Mouse (Mus musculus): ENCODE results near the gene Elmod1. TPM values are rescaled to one million over a fixed set of nuclear protein-coding genes. Genes with fewer than 3 reads are reported as not detected.
A peak's percentile ranks its signal among the peaks of the same experiment; 100 is the strongest.

The Elmod1 gene
- polyA plus RNA-seq, 1 experiment from 2014 or later = 34.8 TPM

GRCm38 (mm10) chr9:53957021-53957420, 18.1 kb downstream of the Elmod1 start:
- H3K27me3 ChIP-seq = no peaks in the 10 kb centered on the region
- H3K9me3 ChIP-seq = no peaks in the 10 kb centered on the region
- no peak for ATAC-seq (replicated peaks)
- H3K27ac ChIP-seq (replicated peaks) = no peak overlapping the region
- no peaks in the 10 kb centered on the region for H3K36me3 ChIP-seq
- WGBS = 90% methylated on average over 11 of the region's 11 CpGs
- no peak overlapping the region for H3K4me2 ChIP-seq (replicated peaks)
- H3K4me3 ChIP-seq = no peak overlapping the region
- H3K9ac ChIP-seq (replicated peaks) = no peak overlapping the region
- H3K4me1 ChIP-seq = no peaks in the 10 kb centered on the region

- H3K9ac ChIP-seq (replicated peaks) = no peak overlapping the region
- no peaks in the 10 kb centered on the region for H3K9me3 ChIP-seq
- no peaks in the 10 kb centered on the region for H3K27me3 ChIP-seq
- no peak overlapping the region for H3K4me2 ChIP-seq (replicated peaks)
- ATAC-seq (replicated peaks) = no peak
- WGBS = 13% methylated on average over 6 of the region's 6 CpGs
- no peaks in the 10 kb centered on the region for H3K4me1 ChIP-seq
- no peak overlapping the region for H3K4me3 ChIP-seq
- no peaks in the 10 kb centered on the region for H3K36me3 ChIP-seq
- H3K27ac ChIP-seq (replicated peaks) = no peak overlapping the region
These were observed 20.2 kb downstream of the Elmod1 start for GRCm38 (mm10) chr9:53954853-53955252.

GRCm38 (mm10) chr9:53947463-53947862, 27.6 kb downstream of the Elmod1 start:
- Histone ChIP-seq H3K36me3 (no peaks in the 10 kb centered on the region), H3K4me2 (replicated peaks) (no peak overlapping the region), H3K9me3 (no peaks in the 10 kb centered on the region), H3K27me3 (no peaks in the 10 kb centered on the region), H3K9ac (replicated peaks) (no peak overlapping the region), H3K27ac (replicated peaks) (no peak overlapping the region), H3K4me3 (no peak overlapping the region), H3K4me1 (no peaks in the 10 kb centered on the region)
- ATAC-seq (replicated peaks) = no peak
- WGBS = 94% methylated on average over 2 of the region's 2 CpGs

GRCm38 (mm10) chr9:53938555-53938954, 36.5 kb downstream of the Elmod1 start:
- no peaks in the 10 kb centered on the region for H3K36me3 ChIP-seq
- no peak overlapping the region for H3K27ac ChIP-seq (replicated peaks)
- H3K9me3 ChIP-seq = no peaks in the 10 kb centered on the region
- H3K4me3 ChIP-seq = no peak overlapping the region
- H3K9ac ChIP-seq (replicated peaks) = no peak overlapping the region
- H3K4me2 ChIP-seq (replicated peaks) = no peak overlapping the region
- H3K4me1 ChIP-seq = 0 out of 2 replicates have a peak, but pooled peaks cover 6% of the 10 kb centered on the region
- WGBS = 89% methylated on average over 3 of the region's 3 CpGs
- ATAC-seq (replicated peaks) = no peak
- H3K27me3 ChIP-seq = no peaks in the 10 kb centered on the region

- Histone ChIP-seq H3K4me3 (no peak overlapping the region), H3K27ac (replicated peaks) (peak overlapping the region; percentile 73), H3K36me3 (peaks cover 7% of the 10 kb centered on the region; the same call in 1 of the 2 replicates), H3K4me1 (peaks cover 23% of the 10 kb centered on the region), H3K9me3 (no peaks in the 10 kb centered on the region), H3K9ac (replicated peaks) (no peak overlapping the region), H3K4me2 (replicated peaks) (no peak overlapping the region), H3K27me3 (no peaks in the 10 kb centered on the region)
- ATAC-seq (replicated peaks) = no peak
- 65% methylated on average over 13 of the region's 13 CpGs for WGBS
These were observed 40.9 kb downstream of the Elmod1 start for GRCm38 (mm10) chr9:53934179-53934578.

GRCm38 (mm10) chr9:53933375-53933774, 41.7 kb downstream of the Elmod1 start:
- 64% methylated on average over 4 of the region's 4 CpGs for WGBS

GRCm38 (mm10) chr9:53930906-53931305, 44.2 kb downstream of the Elmod1 start:
- Histone ChIP-seq H3K27ac (replicated peaks) (peak overlapping the region; percentile 59), H3K9ac (replicated peaks) (no peak overlapping the region), H3K27me3 (no peaks in the 10 kb centered on the region), H3K4me3 (no peak overlapping the region), H3K4me1 (peaks cover 20% of the 10 kb centered on the region), H3K36me3 (peaks cover 7% of the 10 kb centered on the region; the same call in 1 of the 2 replicates), H3K9me3 (no peaks in the 10 kb centered on the region), H3K4me2 (replicated peaks) (no peak overlapping the region)
- ATAC-seq (replicated peaks) = no peak
- WGBS = 21% methylated on average over 7 of the region's 7 CpGs

More at GRCm38 (mm10) chr9:53933375-53933774, 41.7 kb downstream of the Elmod1 start:
- Histone ChIP-seq H3K27ac (replicated peaks) (peak overlapping the region; percentile 75), H3K4me1 (peaks cover 23% of the 10 kb centered on the region), H3K4me3 (no peak overlapping the region), H3K4me2 (replicated peaks) (no peak overlapping the region), H3K36me3 (peaks cover 7% of the 10 kb centered on the region; the same call in 1 of the 2 replicates), H3K9me3 (no peaks in the 10 kb centered on the region), H3K27me3 (no peaks in the 10 kb centered on the region), H3K9ac (replicated peaks) (no peak overlapping the region)
- peak; percentile 71 for ATAC-seq (replicated peaks)

GRCm38 (mm10) chr9:53921061-53921460, 54.0 kb downstream of the Elmod1 start:
- no peak overlapping the region for H3K9ac ChIP-seq (replicated peaks)
- no peaks in the 10 kb centered on the region for H3K27me3 ChIP-seq
- WGBS = 66% methylated on average over 1 of the region's 1 CpGs
- H3K9me3 ChIP-seq = no peaks in the 10 kb centered on the region
- peaks cover 16% of the 10 kb centered on the region for H3K36me3 ChIP-seq
- H3K4me2 ChIP-seq (replicated peaks) = no peak overlapping the region
- no peak overlapping the region for H3K27ac ChIP-seq (replicated peaks)
- no peak overlapping the region for H3K4me3 ChIP-seq
- H3K4me1 ChIP-seq = peaks cover 8% of the 10 kb centered on the region; the same call in 1 of the 2 replicates
- ATAC-seq (replicated peaks) = no peak

- peak; percentile 85 for ATAC-seq (replicated peaks)
- 48% methylated on average over 10 of the region's 10 CpGs for WGBS
- H3K4me2 ChIP-seq (replicated peaks) = 0 out of 2 replicates have a peak overlapping the region, but pooled peaks have one; percentile 13
- no peaks in the 10 kb centered on the region for H3K27me3 ChIP-seq
- H3K4me1 ChIP-seq = peaks cover 18% of the 10 kb centered on the region; the same call in 1 of the 2 replicates
- no peak overlapping the region for H3K4me3 ChIP-seq
- no peak overlapping the region for H3K9ac ChIP-seq (replicated peaks)
- H3K36me3 ChIP-seq = peaks cover 13% of the 10 kb centered on the region
- H3K9me3 ChIP-seq = no peaks in the 10 kb centered on the region
- peak overlapping the region; percentile 91 for H3K27ac ChIP-seq (replicated peaks)
These were observed 59.0 kb downstream of the Elmod1 start for GRCm38 (mm10) chr9:53915929-53916721.

- no peak overlapping the region for H3K4me2 ChIP-seq (replicated peaks)
- H3K27ac ChIP-seq (replicated peaks) = no peak overlapping the region
- WGBS = 86% methylated on average over 2 of the region's 2 CpGs
- no peak for ATAC-seq (replicated peaks)
- no peaks in the 10 kb centered on the region for H3K36me3 ChIP-seq
- H3K9me3 ChIP-seq = no peaks in the 10 kb centered on the region
- no peaks in the 10 kb centered on the region for H3K27me3 ChIP-seq
- H3K4me3 ChIP-seq = no peak overlapping the region
- no peak overlapping the region for H3K9ac ChIP-seq (replicated peaks)
- peaks cover 19% of the 10 kb centered on the region; the same call in 1 of the 2 replicates for H3K4me1 ChIP-seq
These were observed 64.3 kb downstream of the Elmod1 start for GRCm38 (mm10) chr9:53910823-53911222.

GRCm38 (mm10) chr9:53910331-53910730, 64.8 kb downstream of the Elmod1 start:
- Histone ChIP-seq H3K4me1 (peaks cover 14% of the 10 kb centered on the region; the same call in 1 of the 2 replicates), H3K9ac (replicated peaks) (no peak overlapping the region), H3K27ac (replicated peaks) (no peak overlapping the region), H3K4me3 (no peak overlapping the region), H3K27me3 (no peaks in the 10 kb centered on the region), H3K4me2 (replicated peaks) (no peak overlapping the region), H3K9me3 (no peaks in the 10 kb centered on the region), H3K36me3 (no peaks in the 10 kb centered on the region)
- 82% methylated on average over 5 of the region's 5 CpGs for WGBS
- no peak for ATAC-seq (replicated peaks)

- ATAC-seq (replicated peaks) = no peak
- H3K27me3 ChIP-seq = no peaks in the 10 kb centered on the region
- H3K4me3 ChIP-seq = no peak overlapping the region
- no peak overlapping the region for H3K27ac ChIP-seq (replicated peaks)
- no peaks in the 10 kb centered on the region for H3K9me3 ChIP-seq
- WGBS = 70% methylated on average over 10 of the region's 10 CpGs
- H3K36me3 ChIP-seq = no peaks in the 10 kb centered on the region
- no peak overlapping the region for H3K4me2 ChIP-seq (replicated peaks)
- H3K9ac ChIP-seq (replicated peaks) = no peak overlapping the region
- H3K4me1 ChIP-seq = peaks cover 15% of the 10 kb centered on the region; the same call in 1 of the 2 replicates
These were observed 68.3 kb downstream of the Elmod1 start for GRCm38 (mm10) chr9:53906798-53907197.
